Mouse (Mus musculus): ENCODE measurements around the gene Prdm15. TPM values are rescaled to one million over a fixed set of nuclear protein-coding genes. Genes with fewer than 3 reads are reported as not detected.

Gene Prdm15
- polyA plus RNA-seq, 1 experiment from 2014 or later = 9.2 TPM

DNA sequence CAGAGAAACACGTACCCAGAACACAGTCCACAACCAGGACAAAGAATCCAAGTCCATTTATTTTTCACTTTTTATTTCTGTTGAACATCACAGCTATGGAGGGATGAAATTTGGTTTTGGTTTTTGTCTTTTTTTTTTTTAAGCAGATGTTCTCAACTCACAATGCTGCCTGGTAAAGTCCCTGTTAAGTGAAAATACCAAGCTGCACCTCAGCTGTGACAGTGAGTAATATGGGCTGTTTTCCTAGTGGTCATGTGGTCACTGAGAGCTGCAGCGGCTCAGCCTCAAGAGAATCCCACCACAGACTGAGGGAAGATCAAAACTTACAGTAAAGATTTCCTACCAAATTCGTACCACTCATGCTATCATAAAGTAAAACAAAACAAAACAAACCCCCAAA, 19.5 kb downstream of the Prdm15 start:
- no peaks in the 10 kb centered on the region for H3K9me3 ChIP-seq (ENCODE audit: control insufficient read depth, low read length)
- H3K9ac ChIP-seq = no peak overlapping the region
- WGBS = 91% methylated on average over 3 of the region's 3 CpGs
- peaks cover 94% of the 10 kb centered on the region for H3K36me3 ChIP-seq (replicated peaks; ENCODE audit: control insufficient read depth, insufficient read depth)
- no peaks in the 10 kb centered on the region for H3K4me1 ChIP-seq (replicated peaks; ENCODE audit: control insufficient read depth, insufficient read depth, low read length)
- ATAC-seq (ENCODE audit: low FRiP score) (no peak), DNase-seq (ENCODE audit: low spot score) (no peak)
- no peak overlapping the region for H3K4me3 ChIP-seq (replicated peaks; ENCODE audit: low read length)
- no peak overlapping the region for H3K27ac ChIP-seq
- no peaks in the 10 kb centered on the region for H3K27me3 ChIP-seq (ENCODE audit: control insufficient read depth, insufficient read depth, low read length)
- no peak overlapping the region for H3K4me2 ChIP-seq (replicated peaks)

DNA sequence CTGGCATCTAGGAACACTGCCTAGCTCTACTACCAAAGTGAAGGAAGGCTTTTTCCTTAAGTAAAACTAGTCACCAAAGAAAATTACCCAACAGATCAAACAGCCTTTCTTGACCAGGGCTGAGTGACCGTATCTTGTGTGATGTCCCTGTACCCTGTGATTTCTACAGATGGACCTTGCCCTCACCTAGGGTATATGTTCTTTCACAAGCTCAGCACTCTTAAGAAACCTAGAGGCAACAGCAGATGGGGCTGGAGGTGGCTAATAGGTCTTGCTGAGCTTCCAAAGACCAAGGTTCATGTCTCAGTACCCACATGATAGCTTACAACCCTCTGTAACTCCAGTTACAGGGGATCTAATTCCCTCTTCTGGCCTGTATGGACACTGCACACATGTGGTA, 23.4 kb downstream of the Prdm15 start:
- no peaks in the 10 kb centered on the region for H3K4me1 ChIP-seq (replicated peaks; ENCODE audit: control insufficient read depth, insufficient read depth, low read length)
- no peak overlapping the region for H3K27ac ChIP-seq
- H3K4me2 ChIP-seq (replicated peaks) = no peak overlapping the region
- H3K9ac ChIP-seq = no peak overlapping the region
- 100% methylated on average over 1 of the region's 1 CpGs for WGBS
- H3K36me3 ChIP-seq (replicated peaks; ENCODE audit: control insufficient read depth, insufficient read depth) = peaks cover 82% of the 10 kb centered on the region
- no peak for DNase-seq (ENCODE audit: low spot score)
- H3K4me3 ChIP-seq (replicated peaks; ENCODE audit: low read length) = no peak overlapping the region
- H3K9me3 ChIP-seq (ENCODE audit: control insufficient read depth, low read length) = no peaks in the 10 kb centered on the region
- ATAC-seq (ENCODE audit: low FRiP score) = no peak
- no peaks in the 10 kb centered on the region for H3K27me3 ChIP-seq (ENCODE audit: control insufficient read depth, insufficient read depth, low read length)

DNA sequence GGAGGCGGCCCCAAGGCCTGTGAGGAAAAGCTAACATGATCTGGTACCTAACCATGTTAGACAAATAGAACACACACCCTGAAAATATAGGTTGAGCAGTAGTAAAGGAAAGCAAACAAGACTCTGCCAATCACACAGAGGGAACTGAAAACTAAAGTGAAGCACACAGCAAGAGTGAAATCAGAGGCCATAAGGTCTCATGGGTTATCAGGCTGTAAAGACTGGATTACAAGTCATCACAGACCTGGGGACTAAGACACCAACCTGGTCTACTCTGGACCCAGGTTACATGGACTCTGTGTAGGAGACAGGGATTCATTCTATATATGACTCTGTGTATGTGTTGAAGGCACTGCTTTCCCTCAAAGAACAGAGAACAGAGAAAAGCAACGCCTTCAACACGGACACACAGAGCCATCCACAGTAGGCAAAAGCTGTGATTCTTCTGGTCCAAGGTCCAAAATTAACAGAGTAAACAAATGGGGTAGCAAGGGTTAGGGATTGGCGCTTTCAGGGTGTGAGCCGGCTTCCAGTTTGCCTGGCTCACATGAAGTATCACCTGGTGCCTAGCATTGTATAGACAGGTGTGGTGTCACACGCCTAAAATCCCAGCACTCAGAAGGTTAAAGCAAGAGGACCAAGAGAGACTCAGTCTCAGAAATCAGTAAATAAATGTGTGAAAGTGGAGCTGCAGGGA, 28.2 kb downstream of the Prdm15 start:
- Histone ChIP-seq H3K27me3 (ENCODE audit: control insufficient read depth, insufficient read depth, low read length) (no peaks in the 10 kb centered on the region), H3K9me3 (ENCODE audit: control insufficient read depth, low read length) (no peaks in the 10 kb centered on the region), H3K9ac (no peak overlapping the region), H3K36me3 (replicated peaks; ENCODE audit: control insufficient read depth, insufficient read depth) (peaks cover 85% of the 10 kb centered on the region), H3K4me2 (replicated peaks) (no peak overlapping the region), H3K4me3 (replicated peaks; ENCODE audit: low read length) (no peak overlapping the region), H3K4me1 (replicated peaks; ENCODE audit: control insufficient read depth, insufficient read depth, low read length) (no peaks in the 10 kb centered on the region), H3K27ac (no peak overlapping the region)
- WGBS = 97% methylated on average over 6 of the region's 6 CpGs
- DNase-seq (ENCODE audit: low spot score) = no peak
- no peak for ATAC-seq (ENCODE audit: low FRiP score)

DNA sequence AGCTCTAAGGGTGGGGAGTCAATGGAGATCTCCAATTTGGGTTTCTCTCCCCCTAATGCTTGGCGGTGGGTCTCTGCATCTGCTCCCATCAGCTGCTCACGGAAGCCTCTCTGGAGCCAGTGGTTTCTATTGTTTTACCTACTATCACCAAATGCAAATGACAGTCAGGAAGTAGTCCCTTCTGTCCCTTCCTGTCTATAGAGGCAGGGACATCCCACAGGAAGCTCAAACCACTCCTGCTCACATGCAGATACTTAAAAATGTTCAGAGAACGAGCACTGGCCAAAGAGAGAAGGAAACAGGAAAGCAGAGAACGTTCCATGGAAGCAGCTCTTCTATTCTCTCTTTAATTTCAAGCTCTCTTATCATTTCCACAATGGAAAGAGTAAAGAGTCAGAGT, 32.1 kb downstream of the Prdm15 start:
- no peak overlapping the region for H3K4me3 ChIP-seq (replicated peaks; ENCODE audit: low read length)
- no peak overlapping the region for H3K9ac ChIP-seq
- 83% methylated on average over 4 of the region's 4 CpGs for WGBS
- H3K27ac ChIP-seq = no peak overlapping the region
- no peaks in the 10 kb centered on the region for H3K27me3 ChIP-seq (ENCODE audit: control insufficient read depth, insufficient read depth, low read length)
- no peaks in the 10 kb centered on the region for H3K9me3 ChIP-seq (ENCODE audit: control insufficient read depth, low read length)
- DNase-seq (ENCODE audit: low spot score) (no peak), ATAC-seq (ENCODE audit: low FRiP score) (no peak)
- H3K4me1 ChIP-seq (replicated peaks; ENCODE audit: control insufficient read depth, insufficient read depth, low read length) = no peaks in the 10 kb centered on the region
- H3K4me2 ChIP-seq (replicated peaks) = no peak overlapping the region
- H3K36me3 ChIP-seq (replicated peaks; ENCODE audit: control insufficient read depth, insufficient read depth) = peaks cover 93% of the 10 kb centered on the region

DNA sequence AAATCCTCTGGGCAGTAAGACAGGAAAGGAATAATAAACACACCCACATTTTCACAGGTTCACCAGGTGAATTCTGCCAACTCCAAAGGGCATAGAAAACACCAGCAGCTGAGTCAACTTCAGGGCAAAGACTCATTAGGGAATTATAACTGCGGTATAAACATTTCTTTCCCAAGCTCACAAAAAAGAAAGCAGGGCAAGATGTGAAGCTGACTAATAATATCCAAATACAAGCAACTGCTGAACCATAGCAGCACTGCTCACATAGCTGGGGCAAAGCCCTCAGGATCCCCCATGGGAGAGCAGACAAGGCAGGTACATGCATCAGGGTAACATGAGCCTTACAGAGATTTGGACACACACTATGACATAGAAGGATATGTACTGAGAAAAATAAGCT, 34.2 kb downstream of the Prdm15 start:
- DNase-seq (ENCODE audit: low spot score) (no peak), ATAC-seq (ENCODE audit: low FRiP score) (no peak)
- Histone ChIP-seq H3K4me3 (replicated peaks; ENCODE audit: low read length) (no peak overlapping the region), H3K9me3 (ENCODE audit: control insufficient read depth, low read length) (no peaks in the 10 kb centered on the region), H3K27ac (no peak overlapping the region), H3K4me1 (replicated peaks; ENCODE audit: control insufficient read depth, insufficient read depth, low read length) (no peaks in the 10 kb centered on the region), H3K4me2 (replicated peaks) (no peak overlapping the region), H3K9ac (no peak overlapping the region), H3K36me3 (replicated peaks; ENCODE audit: control insufficient read depth, insufficient read depth) (peaks cover 94% of the 10 kb centered on the region), H3K27me3 (ENCODE audit: control insufficient read depth, insufficient read depth, low read length) (no peaks in the 10 kb centered on the region)
- WGBS = 97% methylated on average over 1 of the region's 1 CpGs

DNA sequence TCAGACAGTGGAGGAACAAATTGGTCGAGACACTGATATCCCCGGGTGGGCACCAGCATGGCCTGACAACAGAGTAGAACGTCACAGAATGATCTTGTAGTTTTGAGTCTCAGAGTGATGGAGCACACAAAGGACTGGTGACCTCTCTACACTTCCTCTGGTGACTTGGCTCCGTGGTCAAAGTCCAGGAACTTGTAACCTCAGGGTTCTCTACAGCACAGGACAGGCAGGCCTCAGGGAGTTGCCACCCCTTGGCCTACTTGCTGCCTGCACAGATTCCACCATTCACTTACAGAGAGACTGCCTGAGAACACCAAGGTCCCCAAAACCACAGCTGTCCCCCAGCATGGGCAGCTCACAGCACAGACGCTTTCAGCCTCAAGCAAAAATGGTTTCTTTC, 36.4 kb downstream of the Prdm15 start:
- ATAC-seq (ENCODE audit: low FRiP score) (no peak), DNase-seq (ENCODE audit: low spot score) (no peak)
- no peaks in the 10 kb centered on the region for H3K27me3 ChIP-seq (ENCODE audit: control insufficient read depth, insufficient read depth, low read length)
- H3K9me3 ChIP-seq (ENCODE audit: control insufficient read depth, low read length) = no peaks in the 10 kb centered on the region
- no peak overlapping the region for H3K27ac ChIP-seq
- peaks cover 94% of the 10 kb centered on the region for H3K36me3 ChIP-seq (replicated peaks; ENCODE audit: control insufficient read depth, insufficient read depth)
- 96% methylated on average over 5 of the region's 5 CpGs for WGBS
- H3K4me1 ChIP-seq (replicated peaks; ENCODE audit: control insufficient read depth, insufficient read depth, low read length) = no peaks in the 10 kb centered on the region
- H3K4me3 ChIP-seq (replicated peaks; ENCODE audit: low read length) = no peak overlapping the region
- H3K4me2 ChIP-seq (replicated peaks) = no peak overlapping the region
- H3K9ac ChIP-seq = no peak overlapping the region

DNA sequence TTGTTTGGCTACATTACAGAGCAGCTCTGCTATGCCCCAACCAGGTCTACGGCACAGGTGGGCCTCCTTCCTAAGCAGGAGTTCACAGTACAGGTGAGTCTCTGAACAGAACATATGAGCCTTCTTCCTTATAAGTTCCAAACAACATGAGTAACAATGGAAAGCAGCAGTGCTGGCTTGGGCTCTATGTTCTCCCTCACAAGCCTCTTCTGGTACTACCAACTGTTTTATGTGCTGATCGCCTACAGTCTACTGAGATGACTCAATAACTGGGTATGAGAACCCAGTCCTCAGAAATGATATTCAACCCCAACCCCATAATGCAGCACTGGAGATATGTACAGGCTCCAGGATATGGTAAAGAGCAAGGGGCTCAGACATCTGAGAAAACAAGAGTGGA, 37.6 kb downstream of the Prdm15 start:
- Histone ChIP-seq H3K4me2 (replicated peaks) (no peak overlapping the region), H3K27ac (no peak overlapping the region), H3K27me3 (ENCODE audit: control insufficient read depth, insufficient read depth, low read length) (no peaks in the 10 kb centered on the region), H3K9ac (no peak overlapping the region), H3K36me3 (replicated peaks; ENCODE audit: control insufficient read depth, insufficient read depth) (peaks cover 94% of the 10 kb centered on the region), H3K9me3 (ENCODE audit: control insufficient read depth, low read length) (no peaks in the 10 kb centered on the region), H3K4me1 (replicated peaks; ENCODE audit: control insufficient read depth, insufficient read depth, low read length) (no peaks in the 10 kb centered on the region), H3K4me3 (replicated peaks; ENCODE audit: low read length) (no peak overlapping the region)
- DNase-seq (ENCODE audit: low spot score) (no peak), ATAC-seq (ENCODE audit: low FRiP score) (no peak)
- 92% methylated on average over 2 of the region's 2 CpGs for WGBS

DNA sequence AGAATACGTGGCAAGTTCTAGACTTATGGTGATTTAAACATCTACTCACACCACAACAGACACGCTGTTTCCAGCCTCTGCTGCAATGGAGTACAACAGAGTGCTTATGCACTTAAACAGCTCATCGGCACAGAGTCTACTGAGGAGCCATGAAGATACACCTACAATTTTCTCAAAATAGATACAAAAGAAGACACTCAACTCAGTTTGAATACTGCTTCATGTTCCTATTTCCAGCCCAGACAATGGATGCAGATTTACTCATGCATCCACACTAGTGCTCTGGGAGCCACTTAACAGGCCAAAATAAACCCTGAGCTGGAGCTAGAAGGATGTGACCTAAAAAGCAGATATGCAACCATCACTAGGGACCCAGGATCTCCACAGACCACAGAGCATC, 42.8 kb downstream of the Prdm15 start:
- Histone ChIP-seq H3K4me3 (replicated peaks; ENCODE audit: low read length) (no peak overlapping the region), H3K36me3 (replicated peaks; ENCODE audit: control insufficient read depth, insufficient read depth) (peaks cover 91% of the 10 kb centered on the region), H3K27ac (no peak overlapping the region), H3K4me1 (replicated peaks; ENCODE audit: control insufficient read depth, insufficient read depth, low read length) (no peaks in the 10 kb centered on the region), H3K4me2 (replicated peaks) (no peak overlapping the region), H3K27me3 (ENCODE audit: control insufficient read depth, insufficient read depth, low read length) (no peaks in the 10 kb centered on the region), H3K9ac (no peak overlapping the region), H3K9me3 (ENCODE audit: control insufficient read depth, low read length) (no peaks in the 10 kb centered on the region)
- DNase-seq (ENCODE audit: low spot score) (no peak), ATAC-seq (ENCODE audit: low FRiP score) (no peak)
- 98% methylated on average over 3 of the region's 3 CpGs for WGBS

DNA sequence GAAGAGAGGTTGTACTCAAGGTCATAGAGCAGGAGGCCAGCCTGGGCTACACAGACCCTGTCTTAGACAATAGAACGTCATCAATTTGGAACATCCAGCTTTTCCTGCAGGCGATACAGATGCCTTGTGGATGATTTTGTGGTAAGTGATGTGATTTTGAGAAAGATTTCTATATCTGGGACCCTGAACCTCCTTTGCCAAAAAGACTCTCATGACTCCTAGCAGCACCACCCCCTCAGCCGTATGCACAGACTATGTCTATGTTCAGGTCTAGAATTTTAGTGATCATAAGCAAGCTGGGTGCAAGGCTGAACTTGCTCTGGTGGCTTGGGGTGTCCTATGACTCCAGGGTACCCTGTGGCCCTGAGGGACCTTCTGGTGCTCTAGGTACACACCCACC, 46.0 kb downstream of the Prdm15 start:
- ATAC-seq (ENCODE audit: low FRiP score) (no peak), DNase-seq (ENCODE audit: low spot score) (no peak)
- Histone ChIP-seq H3K4me1 (replicated peaks; ENCODE audit: control insufficient read depth, insufficient read depth, low read length) (no peaks in the 10 kb centered on the region), H3K9me3 (ENCODE audit: control insufficient read depth, low read length) (no peaks in the 10 kb centered on the region), H3K4me3 (replicated peaks; ENCODE audit: low read length) (no peak overlapping the region), H3K36me3 (replicated peaks; ENCODE audit: control insufficient read depth, insufficient read depth) (peaks cover 93% of the 10 kb centered on the region), H3K27ac (no peak overlapping the region), H3K4me2 (replicated peaks) (no peak overlapping the region), H3K9ac (no peak overlapping the region), H3K27me3 (ENCODE audit: control insufficient read depth, insufficient read depth, low read length) (no peaks in the 10 kb centered on the region)
- 99% methylated on average over 3 of the region's 3 CpGs for WGBS

Measured in hindbrain, embryonic 14.5 days (tissue).